Mouse (Mus musculus) heart, adult 2 months (tissue): ENCODE results near the gene Ssh2.

ENCODE experiments used
- CTCF ChIP-seq: fragments of 200-600 bp; IDR thresholded peaks from 2 replicates; pipeline ENCODE4 v1.8.1; 2022; ENCODE audit warnings: antibody characterized with exemption, mild to moderate bottlenecking, moderate library complexity
- EP300 ChIP-seq: fragments of 200-500 bp; IDR thresholded peaks from 2 replicates; pipeline ENCODE4 v1.6.1; 2011; ENCODE audit warnings: low read depth, low read length, control low read depth; ENCODE audit not compliant: insufficient read depth
- POLR2A ChIP-seq: fragments of 200-500 bp; IDR thresholded peaks from 2 replicates; pipeline ENCODE4 v1.6.1; 2011; ENCODE audit warnings: mild to moderate bottlenecking, low read depth, low read length, control low read depth; ENCODE audit not compliant: insufficient read depth

- TF ChIP-seq POLR2A: no peak
- TF ChIP-seq CTCF: no peak
- TF ChIP-seq EP300: no peak
Observed at GRCm38 (mm10) chr11:77347273-77347672, 131.2 kb downstream of the Ssh2 start.
